Mouse (Mus musculus): ENCODE data around the gene Rxra. TPM values are rescaled to one million over a fixed set of nuclear protein-coding genes. Genes with fewer than 3 reads are reported as not detected.

The Rxra gene
- 6.8 and 7.2 TPM in 2 replicates for polyA plus RNA-seq (2014; fragmentation: Nextera tagmentation; extraction: Ambion mirVana)

DNA sequence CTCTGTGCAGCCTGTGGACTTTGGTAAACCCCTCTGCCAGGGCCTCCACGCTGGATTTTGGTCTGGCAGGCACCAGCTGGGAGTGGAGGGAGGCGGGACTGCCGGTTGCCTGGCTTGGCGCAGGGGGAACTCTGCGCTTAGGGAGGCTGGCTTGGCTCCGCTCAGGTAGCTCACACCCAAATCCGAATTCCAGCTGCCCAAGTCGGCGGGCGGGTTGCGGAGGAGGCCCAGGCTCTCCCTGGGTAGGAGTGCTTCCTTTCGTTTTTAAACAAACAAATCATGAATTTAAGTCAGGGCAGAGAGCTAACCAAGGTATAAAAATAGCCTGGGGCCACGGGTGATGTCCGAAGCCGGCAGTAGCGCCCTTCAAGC is at the start of gene Rxra:
Rxra (plus strand) TSS at position 335 of the 372 bp plus-strand sequence.
- Histone ChIP-seq H3K4me3 (ENCODE audit: low read depth, low read length) (peak within 1 kb of the TSS; percentile 89), H3K9ac (ENCODE audit: low read length) (peak within 1 kb of the TSS; percentile 91), H3K4me2 (ENCODE audit: low read depth) (peak within 1 kb of the TSS; percentile 94), H3K27ac (ENCODE audit: low read depth, low read length) (peak within 1 kb of the TSS; percentile 92), H3K36me3 (ENCODE audit: control insufficient read depth, insufficient read depth, low read length) (no peaks in the 10 kb centered on the region), H3K27me3 (ENCODE audit: control insufficient read depth, insufficient read depth, low read length) (no peaks in the 10 kb centered on the region), H3K4me1 (ENCODE audit: control insufficient read depth, insufficient read depth, low read length) (peaks cover 35% of the 10 kb centered on the region), H3K9me3 (ENCODE audit: control insufficient read depth, low read length) (no peaks in the 10 kb centered on the region)
- ATAC-seq (ENCODE audit: insufficient read depth, low FRiP score, low TSS enrichment) (no peak), DNase-seq (ENCODE audit: low spot score) (no peak)
- 3% methylated on average over 16 of the region's 16 CpGs for WGBS

DNA sequence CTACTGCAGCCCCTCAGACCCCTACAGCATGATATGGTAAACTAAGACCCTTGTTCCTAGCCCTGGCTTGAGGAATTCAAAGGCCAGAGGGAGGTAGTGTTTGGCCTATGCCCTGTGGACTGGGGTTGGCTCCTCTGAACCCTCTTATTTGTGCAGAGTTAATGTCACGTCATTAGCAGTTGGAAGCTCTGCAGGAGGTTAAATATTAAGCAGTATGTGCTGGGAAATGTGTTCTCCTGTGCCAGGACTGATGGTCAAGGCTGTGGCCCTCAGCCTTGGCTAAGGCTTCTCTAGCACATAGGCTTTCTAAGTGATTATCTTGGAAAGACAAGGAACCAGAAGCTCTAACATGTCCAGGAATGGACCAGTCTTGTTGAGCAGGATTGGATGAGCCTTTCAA is 49.6 kb upstream of the Rxra start:
- no peak for ATAC-seq (ENCODE audit: insufficient read depth, low FRiP score, low TSS enrichment)
- WGBS = 60% methylated on average over 1 of the region's 1 CpGs
- H3K27me3 ChIP-seq (ENCODE audit: control insufficient read depth, insufficient read depth, low read length) = no peaks in the 10 kb centered on the region
- no peaks in the 10 kb centered on the region for H3K9me3 ChIP-seq (ENCODE audit: control insufficient read depth, low read length)
- no peak overlapping the region for H3K4me2 ChIP-seq (ENCODE audit: low read depth)
- no peaks in the 10 kb centered on the region for H3K36me3 ChIP-seq (ENCODE audit: control insufficient read depth, insufficient read depth, low read length)
- no peak overlapping the region for H3K27ac ChIP-seq (ENCODE audit: low read depth, low read length)
- DNase-seq (ENCODE audit: low spot score) = no peak
- no peaks in the 10 kb centered on the region; the same call in 1 of the 2 replicates for H3K4me1 ChIP-seq (ENCODE audit: control insufficient read depth, insufficient read depth, low read length)
- H3K9ac ChIP-seq (ENCODE audit: low read length) = no peak overlapping the region
- no peak overlapping the region for H3K4me3 ChIP-seq (ENCODE audit: low read depth, low read length)

DNA sequence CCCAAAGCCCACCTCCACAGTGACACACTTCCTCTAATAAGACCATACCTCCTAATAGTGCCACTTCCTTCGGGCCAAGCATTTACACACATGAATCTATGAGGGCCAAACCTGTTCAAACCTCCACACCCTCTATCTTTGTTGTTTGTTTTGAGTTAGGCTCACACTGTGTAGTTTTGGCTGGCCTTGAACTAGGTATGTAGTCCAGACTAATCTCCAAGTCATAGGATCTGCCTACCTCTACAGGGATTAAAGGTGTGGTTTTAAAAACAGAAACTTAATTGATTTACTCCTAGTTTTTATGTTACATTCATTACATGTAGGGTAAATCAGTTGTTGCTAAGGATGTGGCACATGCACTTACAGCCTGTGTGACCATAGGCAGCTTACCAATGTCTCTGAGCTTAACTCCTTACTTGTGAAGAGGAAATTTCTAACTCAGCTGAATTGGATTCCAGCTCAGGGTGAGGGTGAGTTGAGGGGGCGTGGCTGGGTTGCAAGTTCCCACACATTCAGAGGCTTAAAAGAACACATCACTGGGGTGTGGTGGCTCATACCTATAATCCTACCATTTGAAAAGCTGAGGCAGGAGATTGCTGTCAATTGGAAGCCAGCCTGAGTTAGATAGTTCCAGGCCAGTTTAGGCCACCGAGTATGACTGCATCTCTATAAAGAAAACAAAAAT is 45.5 kb upstream of the Rxra start:
- DNase-seq (ENCODE audit: low spot score) (no peak), ATAC-seq (ENCODE audit: insufficient read depth, low FRiP score, low TSS enrichment) (no peak)
- H3K9ac ChIP-seq (ENCODE audit: low read length) = no peak overlapping the region
- 83% methylated on average over 3 of the region's 3 CpGs for WGBS
- no peaks in the 10 kb centered on the region for H3K27me3 ChIP-seq (ENCODE audit: control insufficient read depth, insufficient read depth, low read length)
- H3K4me1 ChIP-seq (ENCODE audit: control insufficient read depth, insufficient read depth, low read length) = peaks cover 7% of the 10 kb centered on the region; the same call in 1 of the 2 replicates
- H3K27ac ChIP-seq (ENCODE audit: low read depth, low read length) = no peak overlapping the region
- no peaks in the 10 kb centered on the region for H3K9me3 ChIP-seq (ENCODE audit: control insufficient read depth, low read length)
- no peak overlapping the region for H3K4me2 ChIP-seq (ENCODE audit: low read depth)
- H3K36me3 ChIP-seq (ENCODE audit: control insufficient read depth, insufficient read depth, low read length) = no peaks in the 10 kb centered on the region
- no peak overlapping the region for H3K4me3 ChIP-seq (ENCODE audit: low read depth, low read length)

DNA sequence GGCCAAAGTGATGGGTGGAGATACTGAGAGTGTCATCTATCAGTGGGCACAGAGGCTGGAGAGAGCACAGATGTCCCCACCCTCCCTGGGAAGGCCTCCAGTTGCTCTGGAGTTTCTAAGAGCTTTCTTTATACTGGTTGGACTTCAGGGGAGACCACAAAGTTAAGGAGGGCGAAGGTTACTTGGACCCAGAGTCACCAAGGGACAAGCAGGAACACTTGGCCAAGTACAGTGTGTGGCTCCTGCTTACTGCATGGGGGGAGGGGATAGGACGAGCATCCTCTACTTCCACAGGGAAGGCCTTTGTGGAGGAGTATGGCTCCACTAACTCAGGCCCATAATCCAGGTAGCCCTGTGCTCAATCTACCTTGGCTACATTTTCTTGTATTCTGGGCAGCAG is 42.8 kb upstream of the Rxra start:
- 74% methylated on average over 2 of the region's 2 CpGs for WGBS
- peaks cover 7% of the 10 kb centered on the region; the same call in 1 of the 2 replicates for H3K4me1 ChIP-seq (ENCODE audit: control insufficient read depth, insufficient read depth, low read length)
- H3K36me3 ChIP-seq (ENCODE audit: control insufficient read depth, insufficient read depth, low read length) = no peaks in the 10 kb centered on the region
- H3K4me2 ChIP-seq (ENCODE audit: low read depth) = no peak overlapping the region
- H3K9ac ChIP-seq (ENCODE audit: low read length) = no peak overlapping the region
- H3K9me3 ChIP-seq (ENCODE audit: control insufficient read depth, low read length) = no peaks in the 10 kb centered on the region
- no peak overlapping the region for H3K4me3 ChIP-seq (ENCODE audit: low read depth, low read length)
- no peak for ATAC-seq (ENCODE audit: insufficient read depth, low FRiP score, low TSS enrichment)
- H3K27me3 ChIP-seq (ENCODE audit: control insufficient read depth, insufficient read depth, low read length) = no peaks in the 10 kb centered on the region
- DNase-seq (ENCODE audit: low spot score) = no peak
- no peak overlapping the region for H3K27ac ChIP-seq (ENCODE audit: low read depth, low read length)

DNA sequence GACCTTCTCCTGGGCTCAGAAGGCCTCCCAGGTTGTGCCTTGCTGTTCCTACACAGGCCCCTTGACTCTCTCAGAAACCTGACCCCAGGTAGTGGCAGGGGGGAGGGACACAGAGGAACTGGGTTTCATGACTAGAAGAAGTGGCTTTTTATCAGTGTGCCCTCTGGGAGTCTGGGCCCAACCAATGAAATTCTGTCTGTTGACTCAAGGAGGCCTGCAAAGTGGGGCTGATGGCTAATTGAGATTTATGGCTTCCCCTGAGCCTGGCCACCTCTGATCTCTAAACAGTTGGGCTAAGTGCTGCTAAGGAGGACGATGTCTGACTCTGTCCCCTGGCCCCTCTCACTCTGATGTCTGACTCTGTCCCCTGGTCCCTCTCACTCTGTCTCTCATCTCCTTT is 42.2 kb upstream of the Rxra start:
- Histone ChIP-seq H3K4me1 (ENCODE audit: control insufficient read depth, insufficient read depth, low read length) (peaks cover 7% of the 10 kb centered on the region; the same call in 1 of the 2 replicates), H3K9ac (ENCODE audit: low read length) (no peak overlapping the region), H3K4me3 (ENCODE audit: low read depth, low read length) (no peak overlapping the region), H3K27me3 (ENCODE audit: control insufficient read depth, insufficient read depth, low read length) (no peaks in the 10 kb centered on the region), H3K9me3 (ENCODE audit: control insufficient read depth, low read length) (no peaks in the 10 kb centered on the region), H3K36me3 (ENCODE audit: control insufficient read depth, insufficient read depth, low read length) (no peaks in the 10 kb centered on the region), H3K27ac (ENCODE audit: low read depth, low read length) (no peak overlapping the region), H3K4me2 (ENCODE audit: low read depth) (no peak overlapping the region)
- peak; percentile 39 for DNase-seq (ENCODE audit: low spot score)
- no peak for ATAC-seq (ENCODE audit: insufficient read depth, low FRiP score, low TSS enrichment)
- 6% methylated on average over 1 of the region's 1 CpGs for WGBS

DNA sequence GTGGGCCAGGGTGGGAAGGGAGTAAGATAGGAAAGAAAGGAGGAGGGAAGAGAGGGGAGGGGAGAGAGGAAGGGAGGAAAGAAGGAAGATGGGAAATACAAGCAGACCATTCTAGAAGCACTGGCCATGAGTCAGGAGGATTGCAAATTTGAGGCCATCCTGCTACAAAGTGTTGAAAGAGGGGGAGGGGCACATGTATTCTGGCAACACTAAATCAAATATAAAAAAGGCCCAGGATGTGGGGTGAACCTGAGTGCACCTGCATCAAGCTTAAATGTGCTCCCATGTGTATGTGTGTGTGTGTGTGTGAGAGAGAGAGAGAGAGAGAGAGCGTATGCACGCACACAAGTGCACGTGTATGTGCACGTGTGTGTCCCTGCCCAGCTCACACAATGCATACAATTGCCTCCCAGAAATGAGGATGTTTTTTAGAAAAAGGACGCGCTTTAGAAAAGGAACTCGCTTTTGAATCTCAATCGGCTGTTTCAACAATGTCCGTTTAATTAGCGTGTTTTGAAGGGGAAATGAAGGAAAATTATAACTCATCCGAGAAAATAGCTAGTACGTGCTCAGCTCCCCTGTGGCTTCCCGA is 41.0 kb upstream of the Rxra start:
- peaks cover 7% of the 10 kb centered on the region; the same call in 1 of the 2 replicates for H3K4me1 ChIP-seq (ENCODE audit: control insufficient read depth, insufficient read depth, low read length)
- no peaks in the 10 kb centered on the region for H3K36me3 ChIP-seq (ENCODE audit: control insufficient read depth, insufficient read depth, low read length)
- H3K9me3 ChIP-seq (ENCODE audit: control insufficient read depth, low read length) = no peaks in the 10 kb centered on the region
- no peak overlapping the region for H3K9ac ChIP-seq (ENCODE audit: low read length)
- H3K27ac ChIP-seq (ENCODE audit: low read depth, low read length) = no peak overlapping the region
- no peak overlapping the region for H3K4me3 ChIP-seq (ENCODE audit: low read depth, low read length)
- 80% methylated on average over 13 of the region's 13 CpGs for WGBS
- no peaks in the 10 kb centered on the region for H3K27me3 ChIP-seq (ENCODE audit: control insufficient read depth, insufficient read depth, low read length)
- no peak overlapping the region for H3K4me2 ChIP-seq (ENCODE audit: low read depth)
- ATAC-seq (ENCODE audit: insufficient read depth, low FRiP score, low TSS enrichment) (no peak), DNase-seq (ENCODE audit: low spot score) (no peak)

DNA sequence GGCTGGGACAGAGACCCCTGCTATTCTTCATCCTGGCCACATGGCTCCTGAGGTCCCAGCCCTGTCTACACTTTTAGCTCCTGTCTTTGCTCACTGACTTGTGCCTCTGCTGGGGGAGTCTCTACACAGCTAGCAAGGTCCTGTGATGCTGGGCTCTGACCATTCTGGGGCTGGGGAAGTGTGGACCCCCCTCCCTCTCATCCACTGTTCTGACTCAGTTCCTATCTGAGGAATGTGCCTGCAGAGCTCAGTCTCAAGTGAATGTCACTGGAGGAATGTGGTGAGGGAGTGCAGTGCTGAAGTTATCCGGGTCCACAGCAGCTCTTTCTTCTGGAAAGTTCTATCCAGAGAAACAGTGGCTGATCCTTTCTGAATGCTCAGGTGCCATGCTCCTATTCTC is 39.4 kb upstream of the Rxra start:
- no peak overlapping the region for H3K4me2 ChIP-seq (ENCODE audit: low read depth)
- DNase-seq (ENCODE audit: low spot score) (no peak), ATAC-seq (ENCODE audit: insufficient read depth, low FRiP score, low TSS enrichment) (no peak)
- no peak overlapping the region for H3K9ac ChIP-seq (ENCODE audit: low read length)
- H3K36me3 ChIP-seq (ENCODE audit: control insufficient read depth, insufficient read depth, low read length) = no peaks in the 10 kb centered on the region
- peaks cover 10% of the 10 kb centered on the region; the same call in 1 of the 2 replicates for H3K4me1 ChIP-seq (ENCODE audit: control insufficient read depth, insufficient read depth, low read length)
- no peaks in the 10 kb centered on the region for H3K9me3 ChIP-seq (ENCODE audit: control insufficient read depth, low read length)
- 67% methylated on average over 1 of the region's 1 CpGs for WGBS
- H3K4me3 ChIP-seq (ENCODE audit: low read depth, low read length) = no peak overlapping the region
- H3K27ac ChIP-seq (ENCODE audit: low read depth, low read length) = no peak overlapping the region
- H3K27me3 ChIP-seq (ENCODE audit: control insufficient read depth, insufficient read depth, low read length) = no peaks in the 10 kb centered on the region

DNA sequence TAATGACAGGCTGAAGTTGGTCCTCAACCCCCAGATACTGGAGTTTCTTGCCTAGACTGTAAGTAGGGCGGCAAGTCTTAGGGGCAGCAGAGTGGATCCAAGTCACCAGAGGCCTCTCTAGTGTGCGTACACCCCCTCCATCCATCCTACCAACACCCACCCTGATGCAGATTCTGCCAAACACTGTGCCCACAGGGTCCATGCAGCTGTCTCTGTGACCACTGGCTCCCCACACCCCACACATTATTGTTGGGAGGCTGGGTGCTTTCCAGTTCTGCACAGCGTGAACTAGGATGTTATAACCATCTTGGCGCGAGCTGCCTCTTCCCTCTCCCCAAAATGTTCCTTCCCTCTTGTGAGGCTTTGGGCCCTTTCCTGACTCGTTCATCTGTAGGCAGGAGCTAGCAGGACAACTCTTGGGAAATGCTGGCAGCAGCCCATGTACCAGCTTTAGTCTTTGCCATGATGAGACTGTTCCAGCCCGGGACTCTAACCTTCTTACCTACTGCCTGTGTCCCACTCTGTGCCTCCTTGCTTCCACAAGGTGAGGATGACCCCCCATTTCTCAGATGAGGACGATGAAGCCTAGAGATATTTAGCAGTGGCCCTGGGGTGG is 38.9 kb upstream of the Rxra start:
- Histone ChIP-seq H3K27ac (ENCODE audit: low read depth, low read length) (no peak overlapping the region), H3K27me3 (ENCODE audit: control insufficient read depth, insufficient read depth, low read length) (no peaks in the 10 kb centered on the region), H3K36me3 (ENCODE audit: control insufficient read depth, insufficient read depth, low read length) (no peaks in the 10 kb centered on the region), H3K9me3 (ENCODE audit: control insufficient read depth, low read length) (no peaks in the 10 kb centered on the region), H3K4me3 (ENCODE audit: low read depth, low read length) (no peak overlapping the region), H3K4me2 (ENCODE audit: low read depth) (no peak overlapping the region), H3K4me1 (ENCODE audit: control insufficient read depth, insufficient read depth, low read length) (peaks cover 10% of the 10 kb centered on the region; the same call in 1 of the 2 replicates), H3K9ac (ENCODE audit: low read length) (no peak overlapping the region)
- 87% methylated on average over 8 of the region's 8 CpGs for WGBS
- ATAC-seq (ENCODE audit: insufficient read depth, low FRiP score, low TSS enrichment) (no peak), DNase-seq (ENCODE audit: low spot score) (no peak)
